Mouse (Mus musculus) small intestine, adult 2 months (tissue): Measurements from ENCODE around the gene Cemip.

Experiments
- CTCF ChIP-seq: fragments of 200-500 bp; IDR thresholded peaks from 2 replicates; pipeline ENCODE4 v1.5.1; 2012; ENCODE audit warnings: low read depth, mild to moderate bottlenecking, control low read depth, inconsistent platforms, low read length, moderate library complexity, mixed read lengths; ENCODE audit not compliant: insufficient replicate concordance, insufficient read length; ENCODE audit errors: extremely low read depth
- POLR2A ChIP-seq: fragments of 200-500 bp; IDR thresholded peaks from 2 replicates; pipeline ENCODE4 v1.6.1; 2012; ENCODE audit warnings: low read depth, mild to moderate bottlenecking, control low read depth, inconsistent platforms, low read length, moderate library complexity

GRCm38 (mm10) chr7:84018291-84019266, 67.7 kb downstream of the Cemip start:
- no peak for TF ChIP-seq CTCF
- TF ChIP-seq POLR2A = no peak
